Mouse (Mus musculus) adrenal gland, postnatal 4 days (tissue): ENCODE measurements around the gene Siae. TPM values are rescaled to one million over a fixed set of nuclear protein-coding genes. Genes with fewer than 3 reads are reported as not detected.

Experiments used
- DNase-seq, 2 experiments: peaks; one replicate each; pipeline ENCODE4 v3.0.0; 2021 to 2022; ENCODE audit warnings: low spot score in 2 of 2, mixed read lengths in 2 of 2
- long read RNA-seq, 2 experiments: library from polyadenylated mRNA; stranded (forward); transcript quantifications; one replicate each; pipeline ENCODE4 v2.0.0; 2021
- total RNA-seq, 2 experiments: library from RNA; stranded (reverse); gene quantifications; 2 replicates each; pipeline ENCODE4 v1.2.3; 2021

Siae gene
- total RNA-seq = 10 to 100 TPM; 17.4 to 18.4 TPM
- long read RNA-seq, experiment 1, full-length matches to known transcripts = 4 of 8 reads
- long read RNA-seq, experiment 1, partial matches to known transcripts = 1 of 8 reads
- long read RNA-seq, experiment 1, other reads (novel, unspliced or antisense) = 3 of 8 reads
- long read RNA-seq, experiment 2, full-length matches to known transcripts = 3 of 12 reads
- long read RNA-seq, experiment 2, partial matches to known transcripts = 2 of 12 reads
- long read RNA-seq, experiment 2, other reads (novel, unspliced or antisense) = 7 of 12 reads

DNA sequence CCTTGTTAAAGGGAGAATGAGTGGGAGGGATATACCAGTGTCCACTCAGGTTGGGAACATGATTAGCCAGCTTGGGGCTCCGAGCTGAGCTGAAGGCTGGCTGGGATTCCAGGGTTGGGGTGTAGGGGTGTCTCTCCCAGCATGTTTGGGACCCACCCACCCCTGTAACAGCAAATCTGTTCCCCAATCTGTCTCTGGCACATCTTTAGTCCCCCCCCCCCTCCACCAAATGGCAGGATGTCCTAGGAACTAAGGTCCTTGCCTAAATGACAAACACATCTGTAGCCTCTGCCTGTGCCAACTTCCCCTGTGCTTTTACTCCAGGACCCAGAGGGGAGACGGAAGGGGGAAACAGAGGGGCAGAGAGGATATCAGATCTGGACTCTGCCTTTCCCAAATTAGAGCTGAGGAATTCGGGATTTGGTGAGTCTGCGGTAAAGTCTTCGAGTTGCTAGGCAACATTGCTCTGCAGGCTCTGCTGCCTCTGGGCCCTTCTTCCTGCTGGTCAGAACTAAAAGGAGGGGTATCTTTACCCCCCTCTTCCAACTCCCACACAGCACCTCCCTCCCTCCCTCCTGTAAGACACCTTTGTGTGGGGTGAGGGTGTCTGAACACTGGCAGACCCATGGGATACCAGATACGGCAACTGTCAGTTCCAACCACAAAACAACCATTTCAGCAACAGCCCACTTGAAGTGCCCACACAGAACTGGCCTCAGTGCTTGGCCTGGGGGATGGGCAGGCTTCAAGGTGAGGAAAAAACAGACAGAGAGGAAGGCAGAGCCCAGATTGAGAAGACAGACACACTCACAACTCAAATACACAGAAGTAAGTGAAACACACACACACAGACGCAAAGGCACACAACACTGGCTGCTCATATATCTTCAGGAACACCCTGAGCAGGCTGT lies at the start of gene Siae:
Gene Siae (plus strand): TSS at position 861 of the 911 bp plus-strand sequence.
- DNase-seq = no peak

DNA sequence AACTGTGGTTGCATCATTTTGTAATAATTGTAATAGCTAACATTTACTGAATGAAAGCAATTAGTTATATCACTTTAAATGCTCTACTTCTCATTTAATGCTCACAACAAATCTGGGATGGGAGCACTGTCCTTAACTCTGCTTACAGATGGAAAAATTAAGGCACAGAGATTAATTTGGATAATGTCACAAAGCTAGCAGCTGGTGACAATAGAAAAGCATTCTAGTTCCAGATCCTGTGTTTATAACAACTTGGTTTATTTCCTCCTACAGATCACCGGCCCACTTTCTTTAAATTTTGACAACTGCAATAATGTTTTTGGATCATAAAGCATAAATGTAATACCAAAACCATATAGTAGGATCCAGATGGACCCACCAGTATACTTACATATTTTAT lies 49.5 kb upstream of the Siae start:
- no peak for DNase-seq

DNA sequence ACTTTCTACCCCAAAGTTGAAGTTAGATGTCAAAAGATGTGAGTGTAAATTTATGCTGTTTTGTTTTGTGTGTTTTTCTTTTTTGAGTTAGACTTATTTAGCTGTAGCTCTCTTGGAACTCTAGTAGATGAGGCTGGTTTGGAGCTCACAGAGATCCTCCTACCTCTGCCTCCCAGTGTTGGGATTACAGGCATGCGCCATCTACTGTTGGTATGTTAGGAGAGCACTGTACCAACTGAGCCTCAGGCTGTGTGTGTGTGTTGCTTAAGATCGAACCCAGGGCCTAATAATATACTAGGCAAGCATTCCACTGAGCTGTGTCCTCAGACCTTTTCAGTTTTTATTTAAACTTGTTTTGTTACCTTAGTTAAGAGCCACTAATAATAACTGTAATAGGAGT lies 43.4 kb upstream of the Siae start:
- no peak for DNase-seq

DNA sequence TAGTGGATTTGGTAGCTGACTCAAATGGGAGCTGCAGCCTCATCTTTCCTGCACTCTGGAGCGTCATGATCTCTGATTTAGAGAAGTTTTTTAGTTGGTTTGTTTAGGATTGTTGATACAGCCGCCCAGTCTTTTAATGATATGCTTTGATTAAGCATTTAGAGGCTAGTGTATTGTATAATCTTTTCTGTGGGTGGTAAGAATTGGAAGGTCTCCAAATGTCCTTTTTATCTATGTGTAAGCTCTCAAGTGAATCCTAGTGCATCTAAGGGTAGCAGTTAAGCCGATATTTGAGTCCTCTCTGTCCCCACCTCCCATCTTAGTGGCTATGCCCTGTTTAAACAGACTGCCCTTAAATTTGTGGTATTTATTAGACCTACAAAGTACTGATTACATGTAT lies 41.0 kb upstream of the Siae start:
- no peak for DNase-seq

DNA sequence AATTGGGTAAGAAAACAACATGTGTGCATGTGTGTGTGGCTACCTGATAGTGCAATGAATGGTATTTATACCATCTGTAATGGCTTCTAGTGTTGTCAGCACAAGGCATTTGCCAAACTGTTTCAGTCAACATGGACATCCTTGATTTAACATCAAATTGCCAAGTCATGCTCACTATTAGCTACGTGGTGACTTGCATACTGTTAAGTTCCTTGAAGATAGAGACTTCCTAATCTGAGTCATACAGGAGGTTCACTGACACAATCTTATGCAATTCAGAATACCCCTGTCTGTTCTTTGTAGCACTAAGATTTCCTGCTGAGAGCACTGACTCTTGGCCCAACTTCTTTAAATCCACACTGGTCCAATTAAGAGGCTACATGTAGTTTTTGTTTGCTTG lies 38.0 kb upstream of the Siae start:
- no peak for DNase-seq

DNA sequence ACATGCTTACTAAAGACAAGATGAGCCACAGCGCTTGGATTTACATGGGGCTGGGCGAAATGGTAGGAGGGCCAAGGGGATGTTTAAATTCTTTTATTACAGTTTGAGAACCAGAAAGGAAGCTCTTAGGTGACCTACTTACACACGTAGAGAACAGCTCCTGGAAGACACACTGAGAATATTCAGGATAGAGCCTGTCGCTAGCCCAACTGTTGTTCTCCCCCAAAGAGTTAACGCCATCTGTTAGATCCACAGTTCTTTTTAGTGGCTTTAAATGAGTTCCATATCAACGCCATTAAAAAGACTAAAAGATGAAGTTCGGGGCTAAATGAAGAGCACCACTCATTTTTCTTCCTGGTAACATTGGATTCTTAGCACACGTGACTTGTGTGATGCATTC lies 36.5 kb upstream of the Siae start:
- no peak for DNase-seq

DNA sequence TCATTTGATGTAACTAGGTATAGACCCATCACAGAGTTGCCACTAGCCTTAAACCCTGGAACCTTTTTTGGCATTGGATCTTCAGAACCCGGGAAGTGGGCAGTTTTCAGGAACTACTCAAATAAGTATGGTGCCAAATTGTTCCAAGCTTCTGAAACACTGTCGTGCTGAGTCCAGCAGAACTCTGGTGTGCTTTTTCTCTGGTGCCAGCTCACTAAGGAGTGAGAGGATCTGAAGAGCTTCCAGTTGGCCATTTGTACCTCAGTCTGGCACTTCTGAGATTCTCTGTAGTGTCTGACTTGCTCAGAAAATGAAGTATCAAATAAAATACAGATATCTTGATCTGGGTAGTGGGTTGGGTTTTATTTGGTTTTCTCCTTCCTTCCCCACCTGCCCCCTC lies 35.5 kb upstream of the Siae start:
- no peak for DNase-seq

DNA sequence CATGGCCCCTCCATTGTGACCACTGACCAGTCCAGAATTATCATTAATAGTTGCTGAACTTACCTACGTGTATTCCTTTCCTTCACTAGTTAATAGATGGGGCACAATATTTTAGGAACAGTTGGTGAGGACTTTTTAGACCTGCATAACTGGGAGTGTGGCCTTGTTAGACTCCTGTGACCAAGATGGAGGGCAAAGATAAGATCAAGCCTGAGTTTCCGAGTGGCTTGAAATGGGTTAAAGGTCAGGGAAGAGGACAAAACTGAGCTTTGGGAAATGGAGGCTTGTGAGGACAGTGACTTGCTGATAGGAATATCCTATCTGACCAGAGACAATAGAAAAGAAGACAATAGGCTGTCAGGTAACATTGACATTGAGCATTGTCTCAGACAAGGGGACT lies 30.0 kb upstream of the Siae start:
- no peak for DNase-seq

DNA sequence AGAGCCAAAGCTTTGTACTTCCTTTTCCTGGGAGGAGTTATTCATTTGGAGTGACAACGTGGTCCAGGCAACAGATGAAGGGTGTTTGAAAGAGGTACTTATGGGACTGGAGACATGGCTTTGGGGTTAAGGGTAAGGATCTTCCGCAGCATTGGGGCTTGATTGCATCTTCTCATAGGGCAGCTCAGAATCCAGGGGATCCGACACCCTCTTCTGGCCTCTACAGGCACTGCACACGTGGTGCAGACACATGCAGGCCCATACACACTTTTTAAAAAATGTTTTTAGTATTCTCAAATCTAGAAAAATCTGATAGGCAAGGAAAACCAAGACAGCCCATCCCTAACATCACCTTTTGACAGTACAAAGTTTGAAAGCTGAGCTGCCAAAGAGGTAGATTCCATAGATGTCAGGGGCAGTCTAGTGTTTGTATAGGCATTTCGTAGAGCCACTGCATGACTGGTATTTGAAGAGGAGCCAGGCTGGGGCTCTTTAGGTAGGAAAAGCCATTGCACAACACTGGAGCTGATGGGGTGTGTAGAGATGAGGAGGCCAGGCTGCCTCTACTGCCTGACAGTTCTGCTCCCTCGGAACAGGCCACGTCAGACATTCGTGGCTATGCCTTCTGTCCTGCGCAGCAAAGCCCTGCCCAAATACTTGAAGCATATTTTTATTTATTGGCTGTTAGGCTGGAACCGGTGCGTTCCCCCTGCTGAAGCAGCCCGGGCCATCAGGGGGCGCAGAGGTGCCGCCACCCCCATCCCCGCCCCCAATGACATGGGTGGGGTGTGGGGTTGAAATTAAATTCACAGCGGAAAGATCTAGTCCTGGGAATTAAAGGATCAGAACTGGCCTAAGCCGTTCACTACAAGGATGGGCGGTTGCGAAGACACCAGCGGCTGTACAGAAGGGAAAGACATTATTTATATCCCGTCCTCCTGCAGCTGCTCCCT lies 28.8 kb upstream of the Siae start:
- no peak for DNase-seq

DNA sequence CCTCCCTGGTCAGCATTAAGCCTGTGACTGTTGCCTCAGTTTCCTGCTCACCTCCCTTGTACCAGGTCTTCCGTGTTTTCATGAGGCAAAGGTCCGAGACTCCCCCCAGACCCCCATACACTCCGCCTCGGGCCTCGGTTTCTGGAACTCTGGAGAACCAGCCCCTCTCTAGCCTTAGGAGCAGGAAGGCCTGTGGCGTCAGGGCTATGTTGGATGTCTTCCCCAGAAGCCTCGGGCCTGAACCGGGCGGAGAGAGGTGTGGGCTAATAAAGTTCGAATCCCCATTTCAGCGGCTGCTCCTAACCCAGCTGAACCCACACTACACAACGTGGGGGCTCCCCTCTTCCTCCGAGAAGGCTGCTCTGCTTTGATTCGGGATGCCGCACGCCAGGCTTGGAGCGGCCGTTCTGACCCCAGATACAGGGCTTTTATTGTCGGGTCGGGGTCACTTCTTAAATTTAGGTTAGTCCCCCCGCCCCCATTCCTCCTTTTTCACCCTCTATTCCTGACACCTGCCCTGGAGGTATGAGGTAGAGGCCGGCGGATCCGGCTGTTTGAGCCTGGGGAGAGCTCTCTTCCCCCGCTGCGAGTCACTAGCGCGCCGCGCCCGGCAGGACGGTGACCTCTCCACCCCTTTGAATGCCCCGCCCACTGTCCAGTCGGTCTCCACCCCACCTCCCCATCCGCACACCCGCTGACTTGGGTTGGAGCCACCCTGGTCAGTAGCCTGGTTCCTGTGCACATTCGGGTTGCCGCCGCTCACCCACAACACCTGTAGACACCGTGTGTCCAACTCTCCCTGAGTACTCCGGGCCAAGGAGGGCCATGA lies 27.9 kb upstream of the Siae start, which contains the start of gene Esam:
Gene Esam (plus strand): TSS at position 683 of the 829 bp plus-strand sequence.
- DNase-seq = peak in 1 of 2 experiments; percentile 43

DNA sequence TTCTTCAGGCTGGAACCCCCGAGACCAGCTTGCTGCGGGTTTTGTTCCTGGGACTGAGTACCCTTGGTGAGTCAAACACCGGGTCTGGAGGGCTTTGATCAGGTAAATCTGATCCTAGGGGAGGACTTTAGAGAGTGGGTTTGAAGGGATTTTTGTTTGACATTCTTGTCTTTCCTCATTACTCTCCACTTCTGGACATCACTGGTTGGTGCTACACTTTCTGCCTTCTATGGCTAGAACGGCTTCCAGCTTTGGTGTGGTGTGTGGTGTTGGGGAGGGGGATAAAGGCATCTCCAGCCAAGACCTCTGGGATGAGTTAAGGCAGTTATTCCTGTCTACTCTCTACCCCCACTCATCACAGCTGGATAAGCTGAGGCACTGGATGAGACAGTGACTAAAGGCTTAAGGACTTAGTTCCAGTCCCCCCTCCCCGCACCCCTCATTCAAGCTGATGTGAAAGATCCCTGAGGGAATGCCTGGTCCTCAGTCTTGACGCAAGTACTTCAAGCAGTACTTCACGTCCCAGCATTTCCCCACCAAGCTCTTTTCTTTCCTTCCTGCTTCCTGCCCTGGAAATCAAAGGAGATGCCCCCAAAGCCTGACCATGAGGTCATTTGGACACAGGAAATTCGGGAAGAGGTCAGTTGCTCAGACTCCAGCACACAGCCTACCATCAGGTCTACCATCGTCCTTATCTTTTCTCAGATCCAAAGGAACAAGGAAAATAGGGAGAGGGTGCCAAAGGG lies 27.1 kb upstream of the Siae start:
- no peak for DNase-seq

DNA sequence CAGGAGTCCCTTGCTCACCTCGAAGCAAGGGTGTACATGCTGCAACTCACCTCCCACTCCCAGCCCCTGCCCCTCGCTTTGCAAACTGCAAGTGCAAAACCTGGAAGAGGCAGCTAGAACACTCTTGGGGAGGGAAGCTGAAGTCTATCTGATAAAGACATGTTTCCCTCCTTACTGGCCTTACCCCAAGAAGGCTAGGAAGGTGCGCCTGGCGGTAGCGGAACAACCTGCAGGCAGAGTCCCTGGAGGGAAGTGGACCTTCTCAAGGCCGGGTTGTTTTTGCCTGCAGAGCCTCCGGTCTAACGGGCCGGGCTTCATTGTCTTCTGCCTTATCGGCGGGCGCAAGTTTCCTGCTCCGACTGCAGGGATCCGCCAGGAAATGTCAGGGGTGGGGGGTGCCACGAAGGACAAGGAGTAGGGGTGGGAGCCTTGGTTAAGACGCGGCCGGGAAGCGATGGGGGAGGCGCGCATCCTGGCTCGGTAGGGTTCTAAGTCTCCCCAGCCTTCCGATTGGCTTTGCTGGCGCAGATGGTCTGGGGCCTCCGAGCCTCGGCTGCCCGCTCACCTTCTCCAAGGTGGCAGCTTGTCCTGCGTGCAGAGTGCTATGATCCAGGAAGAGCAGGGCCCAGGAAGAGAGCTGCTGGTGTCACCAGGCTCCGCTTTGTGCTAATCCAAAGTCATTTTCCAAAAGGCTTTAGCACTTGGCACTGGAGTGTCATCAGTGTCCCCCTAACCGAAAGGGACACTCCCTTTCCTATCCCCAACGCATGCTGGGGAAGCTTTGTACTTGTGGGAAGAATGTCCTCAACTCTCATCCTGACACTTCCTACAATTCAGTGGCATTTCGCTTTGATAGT lies 25.2 kb upstream of the Siae start:
- peak in 1 of 2 experiments; percentile 39 for DNase-seq

DNA sequence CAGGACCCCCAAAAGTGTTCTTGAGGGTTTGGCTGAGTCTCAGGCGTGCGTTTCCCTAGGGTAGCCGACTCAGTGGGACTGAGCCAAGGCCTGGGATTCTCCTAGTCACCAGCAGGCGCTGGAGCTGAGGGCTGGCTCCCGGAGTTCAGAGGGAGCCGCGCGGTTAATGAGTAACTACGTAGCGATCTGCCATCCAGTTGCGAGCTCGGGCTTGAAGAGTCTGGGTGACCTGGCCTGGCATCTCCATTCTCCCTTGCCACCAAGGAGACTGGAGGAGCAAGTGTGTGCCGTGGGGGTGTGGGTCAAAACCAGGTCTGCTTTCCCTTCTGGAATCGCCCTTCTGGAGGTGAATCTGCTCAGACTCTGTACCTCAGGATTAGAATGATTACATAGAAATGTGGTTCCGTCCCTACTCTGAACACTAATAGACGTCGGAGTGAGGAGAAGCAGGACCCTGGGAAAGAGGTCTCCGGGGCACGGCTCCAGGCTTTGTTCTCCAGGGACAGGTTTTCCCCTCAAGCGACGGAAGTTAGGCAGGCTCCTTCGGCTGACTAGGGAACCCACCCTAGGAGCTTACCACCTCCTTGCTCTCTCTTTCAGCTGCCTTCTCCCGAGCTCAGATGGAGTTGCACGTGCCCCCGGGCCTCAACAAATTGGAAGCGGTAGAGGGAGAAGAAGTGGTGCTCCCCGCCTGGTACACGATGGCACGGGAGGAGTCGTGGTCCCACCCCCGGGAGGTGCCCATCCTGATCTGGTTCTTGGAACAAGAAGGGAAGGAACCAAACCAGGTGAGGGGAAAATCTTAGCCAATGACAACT lies 24.4 kb upstream of the Siae start:
- DNase-seq = no peak

DNA sequence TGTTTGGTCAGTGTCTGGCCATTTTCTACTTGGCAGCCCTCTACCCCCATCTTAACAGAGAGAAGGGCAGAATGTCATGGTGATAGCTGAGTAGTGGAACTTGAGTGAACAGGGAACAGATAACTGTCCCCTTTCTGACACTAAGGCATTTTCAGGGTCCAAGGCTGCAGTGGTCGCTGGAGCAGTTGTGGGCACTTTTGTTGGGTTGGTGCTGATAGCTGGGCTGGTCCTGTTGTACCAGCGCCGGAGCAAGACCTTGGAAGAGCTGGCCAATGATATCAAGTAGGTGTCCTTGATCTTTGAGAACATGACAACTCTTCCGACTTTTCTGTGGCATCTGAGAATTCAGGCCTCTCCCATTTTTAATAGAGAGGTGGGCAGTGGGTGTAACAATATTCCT lies 18.6 kb upstream of the Siae start:
- no peak for DNase-seq

DNA sequence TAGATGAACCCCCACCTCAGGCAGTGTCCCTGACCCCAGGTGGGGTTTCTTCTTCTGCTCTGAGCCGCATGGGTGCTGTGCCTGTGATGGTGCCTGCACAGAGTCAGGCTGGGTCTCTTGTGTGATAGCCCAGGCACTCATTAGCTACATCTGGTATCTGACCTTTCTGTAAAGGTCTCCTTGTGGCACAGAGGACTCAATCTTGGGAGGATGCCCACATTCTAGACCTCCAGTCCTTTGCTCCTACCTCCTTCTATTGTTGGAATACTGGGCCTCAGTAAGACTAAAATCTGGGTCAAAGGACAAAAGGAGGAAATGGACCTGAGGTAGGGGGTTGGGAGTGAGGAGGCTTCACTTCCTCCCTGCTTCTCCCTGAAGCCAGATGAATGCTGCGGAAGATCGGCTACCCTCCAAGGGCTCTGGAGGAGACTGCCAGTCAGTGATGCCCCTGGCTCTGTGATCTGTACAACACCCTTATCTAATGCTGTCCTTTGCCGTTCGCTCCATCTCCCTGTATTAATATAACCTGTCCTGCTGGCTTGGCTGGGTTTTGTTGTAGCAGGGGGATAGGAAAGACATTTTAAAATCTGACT lies 17.7 kb upstream of the Siae start:
- no peak for DNase-seq

DNA sequence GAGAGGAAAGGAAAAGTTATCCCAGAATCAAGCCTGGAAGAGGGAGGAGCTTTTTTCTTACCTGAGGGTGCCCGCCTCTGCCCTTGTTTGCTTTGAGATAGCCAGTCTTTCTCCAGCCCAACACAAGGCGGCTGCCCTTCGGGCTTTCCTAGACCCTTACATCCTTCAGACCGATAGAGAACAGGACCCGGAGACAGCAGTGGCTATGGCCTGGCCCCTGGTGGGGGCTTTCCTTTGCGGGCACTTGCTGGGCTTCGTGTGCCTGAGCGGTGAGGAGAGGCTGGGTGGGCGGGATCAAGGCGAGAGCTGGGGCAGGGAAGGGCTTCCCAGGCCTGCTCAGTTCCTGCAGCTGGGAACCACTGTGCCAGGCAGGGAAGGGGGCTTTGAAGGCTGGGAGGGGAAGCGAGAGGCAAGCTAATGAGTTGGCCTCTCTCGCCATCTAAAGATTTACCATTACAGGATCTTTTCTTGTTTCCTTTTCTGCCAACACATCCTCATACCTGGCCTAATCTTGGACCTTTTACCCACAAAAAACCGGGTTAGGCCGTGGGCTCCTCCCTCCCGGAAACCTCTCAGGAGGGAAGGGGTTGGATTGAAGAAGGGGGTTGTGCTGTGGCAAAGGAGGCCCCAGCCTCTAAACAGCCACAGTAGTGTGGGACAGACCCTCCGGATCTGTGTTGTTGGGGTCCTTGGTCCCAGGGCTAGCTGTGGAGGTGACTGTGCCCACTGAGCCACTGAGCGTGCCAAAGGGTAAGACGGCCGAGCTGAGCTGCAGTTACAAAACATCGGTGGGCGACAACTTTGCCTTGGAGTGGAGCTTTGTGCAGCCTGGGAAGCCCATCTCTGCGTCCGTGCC lies 16.1 kb upstream of the Siae start, which contains the start of gene Vsig2:
Gene Vsig2 (plus strand): TSS at position 86 of the 856 bp plus-strand sequence.
- DNase-seq = no peak
